Mouse (Mus musculus): Measurements from ENCODE around the gene Olfr1375. TPM values are rescaled to one million over a fixed set of nuclear protein-coding genes. Genes with fewer than 3 reads are reported as not detected.
A peak's percentile ranks its signal among the peaks of the same experiment; 100 is the strongest.
"Not testable (repeated sequence)": the region's sequence is repeated elsewhere in the genome, so short reads cannot be mapped to it uniquely, and the experiment has no call there.

Olfr1375 gene
- not detected in 2 replicates for polyA plus RNA-seq (2014; fragmentation: Nextera tagmentation; extraction: Ambion mirVana)

- WGBS = 79% methylated on average over 3 of the region's 3 CpGs
- not testable (repeated sequence) for H3K4me3 ChIP-seq (ENCODE audit: low read depth, low read length); ATAC-seq (ENCODE audit: low FRiP score); H3K9me3 ChIP-seq (ENCODE audit: control insufficient read depth, low read length); H3K27ac ChIP-seq (ENCODE audit: low read depth, low read length); H3K36me3 ChIP-seq (ENCODE audit: control insufficient read depth, insufficient read depth, low read length); H3K4me2 ChIP-seq; H3K9ac ChIP-seq (ENCODE audit: low read length); H3K27me3 ChIP-seq (ENCODE audit: control insufficient read depth, insufficient read depth, low read length); H3K4me1 ChIP-seq (ENCODE audit: control insufficient read depth, insufficient read depth, low read length); DNase-seq (ENCODE audit: low spot score, missing footprints)
Observed at GRCm38 (mm10) chr11:51047809-51048208, at the start of gene Olfr1375. Gene Olfr1375 (plus strand): TSS chr11:51048109.

- no peak for ATAC-seq (ENCODE audit: low FRiP score)
Observed at GRCm38 (mm10) chr11:51003296-51003695, 44.6 kb upstream of the Olfr1375 start, which contains the start of gene Olfr51. Gene Olfr51 (plus strand): TSS chr11:51003596.

DNA sequence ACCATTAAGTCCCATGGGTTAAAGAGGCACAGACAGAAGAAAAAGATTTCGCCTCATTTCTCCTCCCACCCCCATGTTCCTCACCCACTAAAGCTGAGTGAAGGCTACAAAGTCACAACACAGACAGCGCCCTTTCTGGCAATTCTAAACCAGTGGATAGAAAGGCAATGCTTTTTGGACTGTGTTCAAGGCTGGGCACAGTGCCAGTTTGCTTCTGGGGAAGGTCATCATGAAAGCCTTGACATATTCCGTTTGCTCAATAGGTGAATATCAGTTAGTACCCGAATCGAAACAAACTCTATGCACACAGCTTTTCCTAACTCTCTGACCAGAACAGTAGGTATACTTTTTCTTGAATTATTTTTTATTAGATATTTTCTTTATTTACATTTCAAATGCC is 36.1 kb upstream of the Olfr1375 start:
- DNase-seq (ENCODE audit: low spot score, missing footprints) (no peak), ATAC-seq (ENCODE audit: low FRiP score) (no peak)
- H3K4me3 ChIP-seq (ENCODE audit: low read depth, low read length) = no peak overlapping the region
- H3K9me3 ChIP-seq (ENCODE audit: control insufficient read depth, low read length) = no peaks in the 10 kb centered on the region
- H3K9ac ChIP-seq (ENCODE audit: low read length) = no peak overlapping the region
- no peak overlapping the region for H3K27ac ChIP-seq (ENCODE audit: low read depth, low read length)
- no peaks in the 10 kb centered on the region for H3K27me3 ChIP-seq (ENCODE audit: control insufficient read depth, insufficient read depth, low read length)
- no peak overlapping the region for H3K4me2 ChIP-seq
- no peaks in the 10 kb centered on the region for H3K36me3 ChIP-seq (ENCODE audit: control insufficient read depth, insufficient read depth, low read length)
- no peaks in the 10 kb centered on the region for H3K4me1 ChIP-seq (ENCODE audit: control insufficient read depth, insufficient read depth, low read length)
- WGBS = 86% methylated on average over 5 of the region's 5 CpGs

More at GRCm38 (mm10) chr11:51003296-51003695, 44.6 kb upstream of the Olfr1375 start, which contains the start of gene Olfr51:
- H3K4me2 ChIP-seq = no peak within 1 kb of the TSS
- 82% methylated on average over 5 of the region's 5 CpGs for WGBS
- H3K27ac ChIP-seq (ENCODE audit: low read depth, low read length) = no peak within 1 kb of the TSS
- H3K36me3 ChIP-seq (ENCODE audit: control insufficient read depth, insufficient read depth, low read length) = no peaks in the 10 kb centered on the region
- no peak for DNase-seq (ENCODE audit: low spot score, missing footprints)
- H3K27me3 ChIP-seq (ENCODE audit: control insufficient read depth, insufficient read depth, low read length) = no peaks in the 10 kb centered on the region
- H3K9ac ChIP-seq (ENCODE audit: low read length) = no peak within 1 kb of the TSS
- no peaks in the 10 kb centered on the region for H3K9me3 ChIP-seq (ENCODE audit: control insufficient read depth, low read length)
- H3K4me1 ChIP-seq (ENCODE audit: control insufficient read depth, insufficient read depth, low read length) = no peaks in the 10 kb centered on the region
- no peak within 1 kb of the TSS for H3K4me3 ChIP-seq (ENCODE audit: low read depth, low read length)

DNA sequence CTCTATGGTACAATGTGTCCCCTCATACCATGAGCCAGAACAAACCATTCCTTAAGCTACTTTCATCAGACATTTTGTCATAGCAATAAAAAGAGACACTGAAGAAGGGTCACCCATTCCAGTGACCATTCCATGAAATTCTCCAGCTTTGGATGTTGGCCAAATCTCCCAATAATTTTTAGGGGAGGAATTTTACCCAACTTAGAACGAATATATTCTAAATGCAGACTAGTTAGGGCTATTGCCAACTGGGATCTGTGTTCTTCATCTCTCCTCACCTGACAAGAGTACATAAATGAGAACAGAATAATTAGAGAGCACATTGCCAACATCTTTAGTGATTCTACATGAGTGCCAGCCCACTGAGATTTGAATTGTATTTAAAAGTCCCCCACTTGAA is 34.0 kb upstream of the Olfr1375 start, which contains the start of gene Olfr54:
Gene Olfr54 (plus strand): TSS at position 301 of the 400 bp plus-strand sequence.
- Histone ChIP-seq H3K9ac (ENCODE audit: low read length) (no peak within 1 kb of the TSS), H3K27me3 (ENCODE audit: control insufficient read depth, insufficient read depth, low read length) (no peaks in the 10 kb centered on the region), H3K36me3 (ENCODE audit: control insufficient read depth, insufficient read depth, low read length) (no peaks in the 10 kb centered on the region), H3K4me2 (no peak within 1 kb of the TSS), H3K27ac (ENCODE audit: low read depth, low read length) (no peak within 1 kb of the TSS), H3K4me3 (ENCODE audit: low read depth, low read length) (no peak within 1 kb of the TSS), H3K9me3 (ENCODE audit: control insufficient read depth, low read length) (no peaks in the 10 kb centered on the region), H3K4me1 (ENCODE audit: control insufficient read depth, insufficient read depth, low read length) (no peaks in the 10 kb centered on the region)
- ATAC-seq (ENCODE audit: low FRiP score) (no peak), DNase-seq (ENCODE audit: low spot score, missing footprints) (no peak)
- 65% methylated on average over 1 of the region's 1 CpGs for WGBS

DNA sequence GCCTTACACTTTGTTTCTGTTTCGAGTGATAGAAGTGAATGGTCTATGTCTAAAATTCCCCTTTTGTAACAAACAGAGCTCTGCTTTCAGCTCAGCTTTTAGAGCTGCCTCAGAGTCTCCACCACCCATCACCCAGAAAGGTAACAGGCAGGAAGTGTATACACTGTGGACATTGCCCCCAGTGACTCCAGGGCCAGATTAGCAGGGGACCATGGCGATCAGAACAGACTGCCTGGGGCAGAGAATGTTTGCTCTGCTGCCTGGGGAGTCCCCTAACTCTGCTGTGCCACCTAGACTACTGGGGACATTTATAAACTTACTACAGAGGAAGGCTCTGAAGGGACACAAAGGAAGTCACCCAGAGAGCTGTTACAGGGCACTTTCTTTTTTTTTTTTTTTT is 31.6 kb upstream of the Olfr1375 start:
- DNase-seq (ENCODE audit: low spot score, missing footprints) = no peak
- 61% methylated on average over 2 of the region's 2 CpGs for WGBS
- no peak overlapping the region for H3K27ac ChIP-seq (ENCODE audit: low read depth, low read length)
- no peak for ATAC-seq (ENCODE audit: low FRiP score)
- H3K9me3 ChIP-seq (ENCODE audit: control insufficient read depth, low read length) = no peaks in the 10 kb centered on the region
- no peaks in the 10 kb centered on the region for H3K36me3 ChIP-seq (ENCODE audit: control insufficient read depth, insufficient read depth, low read length)
- H3K4me3 ChIP-seq (ENCODE audit: low read depth, low read length) = no peak overlapping the region
- H3K4me1 ChIP-seq (ENCODE audit: control insufficient read depth, insufficient read depth, low read length) = no peaks in the 10 kb centered on the region
- no peak overlapping the region for H3K4me2 ChIP-seq
- H3K27me3 ChIP-seq (ENCODE audit: control insufficient read depth, insufficient read depth, low read length) = no peaks in the 10 kb centered on the region
- no peak overlapping the region for H3K9ac ChIP-seq (ENCODE audit: low read length)

DNA sequence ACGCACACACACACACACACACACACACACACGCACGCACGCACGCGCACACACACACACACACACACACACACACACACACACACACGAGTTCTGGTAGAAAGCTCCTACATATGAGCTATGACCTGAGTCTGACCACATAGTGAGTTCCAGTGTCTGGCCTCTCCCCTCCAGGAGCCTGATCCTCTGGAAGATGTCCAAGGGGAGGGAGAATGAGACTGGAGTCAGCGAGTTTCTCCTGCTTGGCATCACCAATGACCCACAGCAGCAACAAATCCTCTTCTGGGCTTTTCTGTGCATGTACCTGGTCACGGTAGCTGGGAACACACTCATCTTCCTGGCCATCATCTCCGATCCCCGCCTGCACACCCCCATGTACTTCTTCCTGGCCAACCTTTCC is 21.1 kb upstream of the Olfr1375 start:
- not testable (repeated sequence) for H3K27me3 ChIP-seq (ENCODE audit: control insufficient read depth, insufficient read depth, low read length); H3K9ac ChIP-seq (ENCODE audit: low read length); H3K4me2 ChIP-seq; ATAC-seq (ENCODE audit: low FRiP score); H3K4me1 ChIP-seq (ENCODE audit: control insufficient read depth, insufficient read depth, low read length); H3K36me3 ChIP-seq (ENCODE audit: control insufficient read depth, insufficient read depth, low read length); DNase-seq (ENCODE audit: low spot score, missing footprints); H3K9me3 ChIP-seq (ENCODE audit: control insufficient read depth, low read length); H3K27ac ChIP-seq (ENCODE audit: low read depth, low read length); H3K4me3 ChIP-seq (ENCODE audit: low read depth, low read length)
- WGBS = 80% methylated on average over 11 of the region's 11 CpGs

- ATAC-seq (ENCODE audit: low FRiP score); DNase-seq (ENCODE audit: low spot score, missing footprints); H3K9ac ChIP-seq (ENCODE audit: low read length); H3K27me3 ChIP-seq (ENCODE audit: control insufficient read depth, insufficient read depth, low read length); H3K9me3 ChIP-seq (ENCODE audit: control insufficient read depth, low read length); H3K4me2 ChIP-seq; H3K4me3 ChIP-seq (ENCODE audit: low read depth, low read length); H3K27ac ChIP-seq (ENCODE audit: low read depth, low read length); H3K4me1 ChIP-seq (ENCODE audit: control insufficient read depth, insufficient read depth, low read length); H3K36me3 ChIP-seq (ENCODE audit: control insufficient read depth, insufficient read depth, low read length): not testable (repeated sequence)
- WGBS = 69% methylated on average over 8 of the region's 8 CpGs
Observed at GRCm38 (mm10) chr11:51029381-51029780, 18.5 kb upstream of the Olfr1375 start.

- 86% methylated on average over 2 of the region's 2 CpGs for WGBS
- H3K4me2 ChIP-seq = no peak overlapping the region
- H3K27ac ChIP-seq (ENCODE audit: low read depth, low read length) = no peak overlapping the region
- H3K36me3 ChIP-seq (ENCODE audit: control insufficient read depth, insufficient read depth, low read length) = no peaks in the 10 kb centered on the region
- H3K9ac ChIP-seq (ENCODE audit: low read length) = no peak overlapping the region
- no peaks in the 10 kb centered on the region for H3K9me3 ChIP-seq (ENCODE audit: control insufficient read depth, low read length)
- no peak overlapping the region for H3K4me3 ChIP-seq (ENCODE audit: low read depth, low read length)
- no peaks in the 10 kb centered on the region for H3K27me3 ChIP-seq (ENCODE audit: control insufficient read depth, insufficient read depth, low read length)
- no peaks in the 10 kb centered on the region for H3K4me1 ChIP-seq (ENCODE audit: control insufficient read depth, insufficient read depth, low read length)
- ATAC-seq (ENCODE audit: low FRiP score) (no peak), DNase-seq (ENCODE audit: low spot score, missing footprints) (no peak)
Observed at GRCm38 (mm10) chr11:51030225-51030624, 17.7 kb upstream of the Olfr1375 start.

DNA sequence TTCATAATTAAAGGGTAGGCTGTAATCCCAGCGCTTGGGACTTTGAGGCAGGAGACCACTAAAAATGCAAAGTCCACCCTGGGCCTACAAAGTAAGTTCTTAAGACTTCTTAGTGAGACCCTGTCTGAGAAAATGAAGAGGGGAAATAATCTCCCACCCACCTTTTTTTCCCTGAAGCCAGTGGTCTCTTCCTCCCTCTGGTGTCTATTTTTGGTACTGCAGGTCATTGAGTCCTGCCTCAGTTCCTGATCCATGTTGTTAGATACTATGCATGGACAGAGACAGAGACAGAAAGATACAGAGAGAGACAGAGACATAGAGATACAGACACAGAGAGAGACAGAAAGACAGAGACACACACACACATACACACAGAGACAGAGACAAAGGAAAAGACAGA is 15.1 kb upstream of the Olfr1375 start:
- Histone ChIP-seq H3K27ac (ENCODE audit: low read depth, low read length) (no peak overlapping the region), H3K4me3 (ENCODE audit: low read depth, low read length) (no peak overlapping the region), H3K36me3 (ENCODE audit: control insufficient read depth, insufficient read depth, low read length) (no peaks in the 10 kb centered on the region), H3K27me3 (ENCODE audit: control insufficient read depth, insufficient read depth, low read length) (no peaks in the 10 kb centered on the region), H3K4me1 (ENCODE audit: control insufficient read depth, insufficient read depth, low read length) (no peaks in the 10 kb centered on the region), H3K9me3 (ENCODE audit: control insufficient read depth, low read length) (no peaks in the 10 kb centered on the region), H3K9ac (ENCODE audit: low read length) (no peak overlapping the region), H3K4me2 (no peak overlapping the region)
- DNase-seq (ENCODE audit: low spot score, missing footprints) = peak; percentile 97
- 24% methylated on average over 1 of the region's 1 CpGs for WGBS
- ATAC-seq (ENCODE audit: low FRiP score) = no peak

Data from midbrain, embryonic 11.5 days (tissue).